In the genomic region with DNA sequence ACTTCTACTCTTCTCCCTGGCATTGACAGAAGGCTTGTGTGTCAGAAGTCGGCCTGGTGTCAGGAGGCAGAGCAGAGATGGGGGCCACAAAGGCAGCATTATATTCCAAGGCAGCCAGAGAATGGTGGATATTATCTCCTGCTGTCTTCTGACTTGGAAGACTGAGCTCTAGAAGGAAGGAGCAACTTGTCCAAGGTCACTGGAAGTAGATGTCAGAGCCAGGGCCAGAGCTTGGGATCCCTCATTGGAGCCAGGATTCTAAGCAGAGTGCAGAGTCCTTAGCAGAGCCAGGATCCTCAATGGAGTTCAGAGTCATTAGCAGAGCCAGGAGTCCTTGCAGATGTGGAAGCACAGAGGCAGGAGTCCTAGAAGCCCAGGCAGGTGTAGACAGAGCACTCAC, we compare ENCODE assay signal across 11 mouse cellular contexts. TPM values are rescaled to one million over a fixed set of nuclear protein-coding genes. Genes with fewer than 3 reads are reported as not detected.
A peak's percentile ranks its signal among the peaks of the same experiment; 100 is the strongest.
DNase-seq lines count a peak whose midpoint lies in the region; ATAC-seq and TF ChIP-seq lines count a peak whose summit lies in the region.
"Had no signal": no experiment of that assay in that cellular context is flagged by ENCODE, and none has a peak within 500 bp of the region (broad histone marks: within the 10 kb centered on the region; RNA-seq: fewer than 3 reads in every experiment).

No protein-coding gene starts in this region.

- TF ChIP-seq CTCF in kidney, postnatal 0 days (IDR thresholded peaks at IDR 0.05; ENCODE audit: low read depth) = no peak

- no peaks in the 10 kb centered on the region for H3K36me3 ChIP-seq in heart, embryonic 11.5 days (ENCODE audit: control insufficient read depth, insufficient read depth, low read length)
- H3K36me3 ChIP-seq in kidney, postnatal 0 days (ENCODE audit: insufficient read depth, low read length) = 0 out of 2 replicates have a peak, but pooled peaks cover under 1% of the 10 kb centered on the region
- peaks cover 2% of the 10 kb centered on the region; the same call in 1 of the 2 replicates for H3K36me3 ChIP-seq in forebrain, embryonic 14.5 days (ENCODE audit: control insufficient read depth, insufficient read depth, low read length)

- H3K9ac ChIP-seq in heart, embryonic 11.5 days (ENCODE audit: low read depth, low read length) = no peak overlapping the region
- H3K9ac ChIP-seq in kidney, postnatal 0 days (ENCODE audit: low read depth, low read length) = no peak overlapping the region
- no peak overlapping the region for H3K9ac ChIP-seq in forebrain, embryonic 14.5 days (ENCODE audit: low read length)

- H3K4me2 ChIP-seq in heart, embryonic 11.5 days = 0 out of 2 replicates have a peak overlapping the region, but pooled peaks have one; percentile 0
- H3K4me2 ChIP-seq in kidney, postnatal 0 days (ENCODE audit: low read length) = no peak overlapping the region
- no peak overlapping the region for H3K4me2 ChIP-seq in forebrain, embryonic 14.5 days (ENCODE audit: low read length)

- H3K4me3 ChIP-seq in heart, embryonic 11.5 days (ENCODE audit: low read depth, low read length) = no peak overlapping the region
- no peak overlapping the region for H3K4me3 ChIP-seq in kidney, postnatal 0 days (replicated peaks; ENCODE audit: low read depth, low read length)
- H3K4me3 ChIP-seq in forebrain, embryonic 14.5 days (ENCODE audit: low read depth, low read length) = no peak overlapping the region
- H3K4me3 ChIP-seq: erythroblast, embryonic 14.5 days; megakaryocyte, embryonic 14.5 days had no signal

- ATAC-seq in heart, embryonic 11.5 days (replicated peaks; ENCODE audit: insufficient number of reproducible peaks, low FRiP score, low TSS enrichment) = no peak
- ATAC-seq in kidney, postnatal 0 days (replicated peaks; ENCODE audit: low FRiP score, low read depth) = no peak
- no peak for ATAC-seq in forebrain, embryonic 14.5 days

- 72% methylated on average over 1 of the region's 1 CpGs for WGBS in heart, embryonic 11.5 days (ENCODE audit: insufficient replicate concordance)
- WGBS in kidney, postnatal 0 days = 53% methylated on average over 1 of the region's 1 CpGs
- WGBS in forebrain, embryonic 14.5 days = 76% methylated on average over 1 of the region's 1 CpGs

- no peaks in the 10 kb centered on the region for H3K4me1 ChIP-seq in heart, embryonic 11.5 days (ENCODE audit: control insufficient read depth, insufficient read depth, low read length)
- H3K4me1 ChIP-seq in kidney, postnatal 0 days (replicated peaks; ENCODE audit: insufficient read depth, low read length) = no peaks in the 10 kb centered on the region
- no peaks in the 10 kb centered on the region for H3K4me1 ChIP-seq in forebrain, embryonic 14.5 days (ENCODE audit: control insufficient read depth, insufficient read depth, low read length)

- no peaks in the 10 kb centered on the region for H3K9me3 ChIP-seq in heart, embryonic 11.5 days (replicated peaks; ENCODE audit: control insufficient read depth, low read length)
- no peaks in the 10 kb centered on the region for H3K9me3 ChIP-seq in kidney, postnatal 0 days (replicated peaks; ENCODE audit: low read length)
- no peaks in the 10 kb centered on the region for H3K9me3 ChIP-seq in forebrain, embryonic 14.5 days (replicated peaks; ENCODE audit: control insufficient read depth, low read length)
- H3K9me3 ChIP-seq: megakaryocyte, embryonic 14.5 days had no signal

- peak; percentile 70 for DNase-seq in gastrocnemius, adult 18-20 months (ENCODE audit: low spot score)
- no peak for DNase-seq in gastrocnemius, postnatal 10 days
- peak; percentile 68 for DNase-seq in ES-CJ7 (ENCODE audit: low read depth, low spot score)
- no peak for DNase-seq in kidney, postnatal 0 days (ENCODE audit: low spot score)
- no peak for DNase-seq in embryo, embryonic 11 days
- no peak for DNase-seq in forebrain, embryonic 14.5 days (ENCODE audit: low spot score)
- DNase-seq in cerebellum, adult 9-11 months = no peak
- DNase-seq: cerebellum, adult 18-20 months had no signal

- no peak overlapping the region for H3K27ac ChIP-seq in heart, embryonic 11.5 days (ENCODE audit: low read depth, low read length)
- 0 out of 2 replicates have a peak overlapping the region, but pooled peaks have one; percentile 36 for H3K27ac ChIP-seq in kidney, postnatal 0 days
- no peak overlapping the region for H3K27ac ChIP-seq in forebrain, embryonic 14.5 days (ENCODE audit: low read depth, low read length)

- no peaks in the 10 kb centered on the region for H3K27me3 ChIP-seq in heart, embryonic 11.5 days (ENCODE audit: control insufficient read depth, insufficient read depth, low read length)
- H3K27me3 ChIP-seq in kidney, postnatal 0 days (ENCODE audit: insufficient read depth, low read length) = no peaks in the 10 kb centered on the region
- no peaks in the 10 kb centered on the region for H3K27me3 ChIP-seq in forebrain, embryonic 14.5 days (replicated peaks; ENCODE audit: control insufficient read depth, insufficient read depth, low read length)

RNA-seq across cellular contexts. Expression of a gene that starts 10.1 kb away (rescaled TPM):
- total RNA-seq in gastrocnemius, adult 18-20 months (2021) = 100 to 1,000 TPM; 114 to 128 TPM
- total RNA-seq in gastrocnemius, postnatal 10 days (2021) = 100 to 1,000 TPM; 167 to 185 TPM
- 312 and 348 TPM in 2 replicates for polyA plus RNA-seq in heart, embryonic 11.5 days (2014; fragmentation: Nextera tagmentation; extraction: Ambion mirVana)
- polyA plus RNA-seq in kidney, postnatal 0 days (2015; fragmentation: Nextera tagmentation; extraction: Ambion mirVana) = 488 and 506 TPM in 2 replicates
- 176 and 206 TPM in 2 replicates for polyA plus RNA-seq in forebrain, embryonic 14.5 days (2014; fragmentation: Nextera tagmentation; extraction: Ambion mirVana)

Comparison
In these comparisons a context has a peak if more than half of its experiments do, and no peak if none do; other contexts are left out.
1. DNase-seq: peak in gastrocnemius, adult 18-20 months (single experiment) and ES-CJ7 (single experiment); none in gastrocnemius, postnatal 10 days (single experiment), kidney, postnatal 0 days (single experiment), embryo, embryonic 11 days (single experiment), forebrain, embryonic 14.5 days (single experiment) and cerebellum, adult 9-11 months (single experiment).